Mouse (Mus musculus) ES-E14 (cell line): ENCODE data around the gene Naa20. TPM values are rescaled to one million over a fixed set of nuclear protein-coding genes. Genes with fewer than 3 reads are reported as not detected.

Experiments
- DNase-seq: peaks from one replicate; pipeline ENCODE4 v3.0.0-alpha.2; 2013; ENCODE audit warnings: low read depth, low spot score
- H3K27ac ChIP-seq: 2 replicates; pipeline ENCODE4 v1.5.1; 2012; ENCODE audit warnings: low read depth, mild to moderate bottlenecking, low read length, moderate library complexity, mixed read lengths; ENCODE audit not compliant: poor library complexity, insufficient read depth, severe bottlenecking
- H3K36me3 ChIP-seq: 2 replicates; pipeline ENCODE4 v1.6.1; 2012; ENCODE audit warnings: mild to moderate bottlenecking, low read length, moderate library complexity, mixed read lengths; ENCODE audit not compliant: control insufficient read depth, poor library complexity, insufficient read depth, severe bottlenecking
- H3K4me1 ChIP-seq, 2 experiments: fragments of 150-350 bp in 1 of 2; sonication (generic) in 1 of 2; 2 replicates each; pipeline ENCODE4 v1.6.1; 2012; ENCODE audit warnings: low read length in 2 of 2, mild to moderate bottlenecking in 1 of 2, mixed read lengths in 1 of 2; ENCODE audit not compliant: control insufficient read depth in 2 of 2, insufficient read depth in 2 of 2, poor library complexity in 1 of 2
- H3K4me3 ChIP-seq, 2 experiments: fragments of 150-350 bp in 1 of 2; sonication (generic) in 1 of 2; 2 replicates each; pipeline ENCODE4 v1.5.1; 2012; ENCODE audit warnings: low read length in 2 of 2, low read depth in 1 of 2, mild to moderate bottlenecking in 1 of 2, mixed read lengths in 1 of 2; ENCODE audit not compliant: insufficient read depth in 1 of 2, poor library complexity in 1 of 2, severe bottlenecking in 1 of 2
- H3K9ac ChIP-seq: 2 replicates; pipeline ENCODE4 v1.6.1; 2012; ENCODE audit warnings: low read depth, mild to moderate bottlenecking, low read length, mixed read lengths; ENCODE audit not compliant: poor library complexity, insufficient read depth, severe bottlenecking
- H3K9me3 ChIP-seq: fragments of 150-350 bp; sonication (generic); 2 replicates; pipeline ENCODE4 v1.6.1; 2012; ENCODE audit warnings: low read depth, mild to moderate bottlenecking, low read length; ENCODE audit not compliant: control insufficient read depth, insufficient read depth
- CHD2 ChIP-seq: IDR thresholded peaks from 2 replicates; pipeline ENCODE4 v1.6.1; 2014; ENCODE audit warnings: mild to moderate bottlenecking, low read depth, low read length, inconsistent platforms
- HCFC1 ChIP-seq: IDR thresholded peaks from 2 replicates; pipeline ENCODE4 v1.6.1; 2012; ENCODE audit warnings: low read length, inconsistent platforms, borderline replicate concordance; ENCODE audit not compliant: insufficient read depth
- MAFK ChIP-seq: IDR thresholded peaks from 2 replicates; pipeline ENCODE4 v1.6.1; 2014; ENCODE audit warnings: mild to moderate bottlenecking, low read depth, low read length, inconsistent platforms; ENCODE audit not compliant: insufficient read depth
- ZC3H11A ChIP-seq: IDR thresholded peaks from 2 replicates; pipeline ENCODE4 v1.6.1; 2012; ENCODE audit warnings: low read depth, mild to moderate bottlenecking, inconsistent platforms, low read length, borderline replicate concordance
- ZNF384 ChIP-seq: IDR thresholded peaks from 2 replicates; pipeline ENCODE4 v1.6.1; 2012; ENCODE audit warnings: low read depth, low read length, inconsistent platforms
- in situ Hi-C, 2 experiments: fragments of 600-800 bp; cut with MboI; formaldehyde crosslinking; loops; one replicate each; pipeline ENCODE4 v1.15.1; 2025; ENCODE audit warnings: low sequenced_read_pairs in 2 of 2, inconsistent platforms in 1 of 2; ENCODE audit not compliant: unreplicated experiment in 2 of 2
- total RNA-seq: library from RNA; depleted of rRNA; stranded (reverse); fragments of 300-350 nt; gene quantifications from 2 replicates; pipeline ENCODE4 v1.2.3, GENCODE M21; 2012

The Naa20 gene
- total RNA-seq, 1 experiment = 87.6 TPM

DNA sequence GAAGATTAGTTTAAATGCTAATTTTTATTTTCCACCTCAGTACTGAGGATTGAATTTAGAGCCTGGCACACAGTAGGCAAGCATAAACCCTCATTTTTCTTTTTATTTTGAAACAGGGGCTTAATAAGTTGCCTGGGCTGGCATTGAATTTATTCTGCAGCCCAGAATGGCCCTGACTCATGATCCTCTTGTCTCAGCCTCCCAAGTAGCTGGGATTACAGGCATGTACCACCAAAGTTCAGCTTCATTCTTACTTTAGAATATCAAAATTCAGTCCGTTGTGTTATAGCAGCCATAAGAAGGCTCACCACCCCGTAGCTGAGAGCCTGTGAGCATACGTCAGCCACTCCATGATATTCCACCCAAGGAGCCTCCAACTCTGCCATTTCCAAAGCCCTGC is 35.7 kb upstream of the Naa20 start:
- no peaks in the 10 kb centered on the region for H3K36me3 ChIP-seq
- no peak overlapping the region for H3K27ac ChIP-seq
- no peak for TF ChIP-seq CHD2
- TF ChIP-seq ZNF384 = no peak
- no peak for TF ChIP-seq ZC3H11A
- TF ChIP-seq HCFC1 = no peak
- TF ChIP-seq MAFK = no peak
- H3K4me3 ChIP-seq = no peak overlapping the region
- in situ Hi-C loops = no loop called here
- no peak for DNase-seq
- H3K4me1 ChIP-seq = peaks cover 0 to 3% of the 10 kb centered on the region in 2 experiments; a peak in 1 of 4 replicates
- no peaks in the 10 kb centered on the region for H3K9me3 ChIP-seq
- no peak overlapping the region for H3K9ac ChIP-seq

DNA sequence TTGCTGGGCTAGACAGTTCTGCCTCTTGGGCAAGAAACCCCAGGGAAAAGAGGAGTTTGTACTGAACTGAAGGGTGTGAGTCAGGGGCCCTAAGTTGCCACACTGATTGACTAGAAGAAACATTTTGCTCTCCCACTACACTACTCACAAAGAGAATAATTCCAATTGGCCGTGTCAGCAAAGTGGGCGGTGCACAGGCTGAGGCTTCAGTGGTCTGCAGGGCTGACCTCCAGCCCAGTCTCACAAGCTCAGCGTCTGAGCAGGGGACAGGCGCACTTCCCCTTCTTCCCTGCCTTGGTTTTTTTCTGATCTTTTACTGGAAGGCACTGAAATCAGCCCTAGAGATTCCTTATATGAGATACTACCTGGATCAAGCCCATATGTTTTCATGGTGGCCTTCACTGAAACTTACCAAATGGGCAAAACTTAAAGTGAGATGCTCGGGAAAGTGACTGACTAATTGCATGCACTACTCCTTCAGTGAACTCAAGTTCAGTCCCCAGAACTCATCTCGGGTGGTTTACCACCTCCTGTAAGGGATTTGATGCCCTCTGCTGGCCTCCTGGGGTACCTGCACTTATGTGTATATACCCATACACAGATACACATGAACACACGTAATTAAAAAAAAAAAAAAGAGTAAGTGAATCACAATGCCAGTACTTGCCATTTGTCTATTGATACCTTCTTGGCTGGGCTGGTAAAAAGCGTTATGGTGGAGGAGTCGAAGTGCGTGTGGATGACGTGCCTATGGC is 35.0 kb upstream of the Naa20 start:
- no peaks in the 10 kb centered on the region for H3K36me3 ChIP-seq
- DNase-seq = no peak
- no peaks in the 10 kb centered on the region for H3K9me3 ChIP-seq
- no peak overlapping the region for H3K9ac ChIP-seq
- H3K4me1 ChIP-seq = peaks cover 0 to 3% of the 10 kb centered on the region in 2 experiments; a peak in 1 of 4 replicates
- no peak overlapping the region for H3K4me3 ChIP-seq
- peak; percentile 88 for TF ChIP-seq ZNF384
- no peak for TF ChIP-seq HCFC1
- TF ChIP-seq CHD2 = no peak
- no peak overlapping the region for H3K27ac ChIP-seq
- in situ Hi-C loops = no loop called here

DNA sequence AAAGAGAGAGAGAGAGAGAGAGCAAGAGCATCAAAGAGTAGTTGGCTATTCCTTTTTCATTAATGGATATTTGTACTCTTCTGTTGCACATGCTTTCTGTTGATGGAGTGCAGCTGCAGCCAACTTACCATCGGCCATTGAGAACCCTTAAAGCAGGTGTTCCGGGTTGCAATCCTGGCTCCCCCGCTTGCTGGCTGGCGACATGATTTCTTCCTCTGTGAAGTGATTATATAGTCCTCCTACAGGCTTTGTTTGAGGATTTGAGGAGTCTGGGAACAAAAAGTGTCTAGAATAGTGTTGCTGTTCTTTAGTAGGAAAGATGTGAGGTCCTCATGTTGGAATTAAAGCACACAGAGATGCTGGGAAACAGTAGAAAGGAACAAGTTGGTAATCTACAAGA is 30.6 kb upstream of the Naa20 start:
- H3K27ac ChIP-seq = no peak overlapping the region
- no peaks in the 10 kb centered on the region for H3K9me3 ChIP-seq
- in situ Hi-C loops = no loop called here
- DNase-seq = no peak
- H3K36me3 ChIP-seq = no peaks in the 10 kb centered on the region
- H3K4me1 ChIP-seq = no peaks in the 10 kb centered on the region; a peak in 1 of 4 replicates
- no peak overlapping the region for H3K9ac ChIP-seq
- no peak overlapping the region for H3K4me3 ChIP-seq
- TF ChIP-seq ZNF384 = no peak
- TF ChIP-seq ZC3H11A = no peak
- TF ChIP-seq CHD2 = no peak
- no peak for TF ChIP-seq HCFC1
- TF ChIP-seq MAFK = no peak

DNA sequence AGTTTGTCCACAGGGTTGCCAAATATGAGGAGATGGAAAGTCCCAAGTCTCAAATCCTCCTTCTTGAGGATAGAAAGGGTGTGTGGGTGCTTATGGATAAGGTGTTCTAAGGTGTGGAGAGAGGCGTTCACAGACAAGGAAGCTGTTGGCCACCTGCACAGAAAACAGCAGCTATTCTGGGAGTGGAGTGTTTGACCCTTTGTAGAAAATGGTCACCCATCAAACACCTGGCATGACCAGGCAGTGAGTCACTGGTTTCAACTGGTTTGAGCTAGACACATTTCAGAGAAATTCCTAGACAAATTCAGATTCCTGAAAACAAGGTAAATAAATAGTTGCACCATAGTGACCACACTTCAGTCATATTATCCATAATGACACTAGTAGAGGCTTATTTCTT is 29.8 kb upstream of the Naa20 start:
- in situ Hi-C loops = no loop called here
- Histone ChIP-seq H3K27ac (no peak overlapping the region), H3K36me3 (no peaks in the 10 kb centered on the region), H3K4me3 (no peak overlapping the region), H3K9me3 (no peaks in the 10 kb centered on the region), H3K4me1 (no peaks in the 10 kb centered on the region; a peak in 1 of 4 replicates), H3K9ac (no peak overlapping the region)
- TF ChIP-seq ZC3H11A = no peak
- no peak for TF ChIP-seq HCFC1
- no peak for TF ChIP-seq MAFK
- TF ChIP-seq ZNF384 = no peak
- no peak for DNase-seq

DNA sequence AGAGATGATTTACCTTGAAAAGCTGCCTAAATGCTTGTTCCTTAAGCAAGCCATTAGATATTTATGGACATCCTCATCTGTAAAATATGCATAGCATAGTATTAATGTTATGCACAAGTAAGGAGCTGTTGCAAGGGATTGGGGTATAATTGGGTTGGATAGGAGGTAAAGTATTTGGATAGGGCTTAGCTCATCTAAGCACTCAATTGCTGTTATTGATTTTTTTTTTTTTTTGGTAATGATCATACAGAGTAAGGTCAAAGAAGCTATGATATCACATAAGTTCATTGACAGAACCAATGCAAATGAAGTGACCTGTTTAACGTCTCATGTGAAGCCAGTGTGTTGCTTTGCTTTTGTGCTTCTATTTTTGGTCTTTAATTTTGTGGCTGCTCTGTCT is 27.9 kb upstream of the Naa20 start:
- no peak for DNase-seq
- Histone ChIP-seq H3K9me3 (no peaks in the 10 kb centered on the region), H3K4me3 (no peak overlapping the region), H3K27ac (no peak overlapping the region), H3K9ac (no peak overlapping the region), H3K4me1 (no peaks in the 10 kb centered on the region; a peak in 1 of 4 replicates), H3K36me3 (no peaks in the 10 kb centered on the region)
- in situ Hi-C loops = no loop called here
- TF ChIP-seq MAFK (no peak), ZC3H11A (no peak), CHD2 (no peak), ZNF384 (no peak), HCFC1 (no peak)
